Mouse (Mus musculus) heart, adult 18-20 months (tissue): ENCODE measurements around the gene Snx11. TPM values are rescaled to one million over a fixed set of nuclear protein-coding genes. Genes with fewer than 3 reads are reported as not detected.
A peak's percentile ranks its signal among the peaks of the same experiment; 100 is the strongest.
"Not testable (repeated sequence)": the region's sequence is repeated elsewhere in the genome, so short reads cannot be mapped to it uniquely, and the experiment has no call there.

Experiments used
- DNase-seq, 2 experiments: peaks; one replicate each; pipeline ENCODE4 v3.0.0; 2021 to 2022; ENCODE audit warnings: mixed read lengths in 1 of 2
- long read RNA-seq, 2 experiments: library from polyadenylated mRNA; stranded (forward); transcript quantifications; one replicate each; pipeline ENCODE4 v2.0.0; 2021
- total RNA-seq, 2 experiments: library from RNA; stranded (reverse); gene quantifications; 2 replicates each; pipeline ENCODE4 v1.2.3; 2021

The Snx11 gene
- 10 to 100 TPM in 1 of 2 experiments, 1 to 10 TPM in 1; 9.9 to 15.2 TPM for total RNA-seq
- long read RNA-seq, experiment 1, transcript Snx11-202 (8 exons, 2,197 nt), result major isoform, 5 of 8 reads
- long read RNA-seq, experiment 1, partial matches to known transcripts, result 0 of 8 reads
- long read RNA-seq, experiment 1, other reads (novel, unspliced or antisense), result 1 of 8 reads
- long read RNA-seq, experiment 2, partial matches to known transcripts, result 0 of 4 reads
- long read RNA-seq, experiment 2, other reads (novel, unspliced or antisense), result 1 of 4 reads

DNA sequence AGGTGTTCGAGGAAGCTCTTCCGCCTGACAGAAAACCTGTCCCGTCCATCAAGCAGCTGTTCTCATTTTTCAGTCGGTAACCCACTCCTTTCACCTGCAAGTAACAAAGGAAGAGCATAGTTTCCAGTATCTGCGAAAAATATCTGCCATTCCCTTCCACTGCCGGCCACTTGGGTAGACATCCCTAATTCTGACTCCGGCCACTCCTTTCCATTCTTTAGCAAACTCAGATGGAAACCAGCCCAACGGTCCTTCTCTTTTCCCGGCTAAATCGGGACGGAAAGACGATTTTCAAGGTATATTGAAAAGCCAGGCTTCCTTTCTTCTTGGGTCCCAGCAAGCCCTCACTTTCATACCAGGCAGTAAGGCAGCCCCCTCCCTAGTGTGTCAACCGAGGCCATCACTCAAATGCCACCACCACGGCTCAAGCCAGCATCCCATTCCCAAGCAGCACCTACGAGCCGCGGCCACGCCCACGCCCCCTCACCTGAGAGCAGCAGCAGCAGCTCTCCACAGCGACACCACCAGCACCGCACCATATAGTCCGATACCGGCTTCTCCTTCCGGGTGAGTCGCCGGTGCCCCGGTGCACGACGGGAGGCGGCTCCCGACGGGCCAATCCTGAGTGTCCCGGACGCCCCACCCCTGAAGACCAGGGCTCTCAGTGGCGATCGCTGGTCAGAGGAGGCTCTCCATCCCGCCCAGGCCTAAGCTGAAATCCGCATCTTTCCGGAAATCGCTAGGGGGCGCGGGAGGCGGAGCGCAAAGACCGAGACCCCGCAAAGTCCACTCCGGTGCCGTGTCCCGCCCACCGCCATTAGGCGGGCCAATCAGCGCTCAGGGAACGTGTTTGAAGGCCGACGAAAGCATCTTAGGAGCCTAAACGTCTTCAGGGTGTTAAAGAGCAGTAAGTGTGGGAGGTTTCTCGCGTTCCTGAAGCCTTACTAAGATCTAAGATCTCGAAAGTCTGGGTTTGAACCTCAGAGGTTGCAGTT is at the start of gene Snx11:
TSS of gene Snx11 (minus strand) at position 592 of the 995 bp plus-strand sequence.
- peak; percentile 100 for DNase-seq

DNA sequence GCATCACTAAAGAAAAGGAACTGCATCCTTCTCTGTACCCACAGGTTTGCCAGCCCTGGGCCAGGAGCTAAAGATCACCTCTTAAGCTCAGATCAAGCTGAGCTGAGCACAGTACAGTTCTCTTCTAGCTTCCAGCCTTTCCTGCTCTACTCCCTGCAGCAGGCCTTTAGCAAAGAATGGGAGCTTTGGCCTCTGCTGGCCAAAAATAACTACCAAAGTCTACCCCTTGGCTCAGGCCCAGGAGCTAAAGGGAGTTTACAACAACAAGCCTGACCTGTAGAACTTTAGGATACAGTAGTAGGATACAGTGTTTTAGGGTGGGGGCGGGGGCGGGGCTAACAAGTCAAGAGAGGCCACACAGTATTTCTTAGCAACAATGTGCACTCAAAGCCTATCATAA is 49.1 kb upstream of the Snx11 start:
- peak; percentile 72 to 73 for DNase-seq

DNA sequence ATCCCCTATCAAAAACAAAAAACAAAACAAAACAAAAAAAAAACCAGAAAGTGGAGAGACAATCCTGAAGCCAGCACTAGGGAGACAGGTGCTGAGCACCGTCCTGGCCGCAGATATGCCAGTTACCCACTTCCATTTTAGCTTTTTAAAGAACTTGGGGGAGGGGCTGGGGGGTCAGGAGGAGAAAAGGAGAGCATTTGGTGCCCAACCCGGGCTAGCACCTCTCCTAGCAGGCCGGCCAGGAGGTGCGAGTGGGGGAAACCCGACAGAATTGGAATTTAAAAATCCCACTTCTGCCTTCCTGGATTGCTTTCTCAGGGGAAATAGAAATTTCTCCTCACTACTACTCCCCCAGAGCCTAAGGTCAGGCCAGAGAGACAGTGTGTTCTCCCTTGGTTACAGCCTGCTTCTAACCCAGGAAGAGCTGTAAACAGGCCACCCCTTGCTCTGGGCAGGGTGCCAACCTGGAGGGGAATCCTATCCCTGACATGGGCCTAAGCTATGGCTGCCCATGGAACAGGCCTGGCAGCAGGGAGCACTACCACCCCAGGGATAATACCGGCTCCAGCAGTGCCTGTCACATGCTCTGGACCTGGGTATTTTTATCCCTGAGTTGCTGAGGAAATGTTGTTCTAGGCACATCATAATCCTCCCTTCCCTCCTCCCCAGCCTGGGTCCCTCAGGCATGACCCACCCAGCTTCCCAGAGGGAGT is 47.6 kb upstream of the Snx11 start:
- peak; percentile 88 to 92 for DNase-seq

DNA sequence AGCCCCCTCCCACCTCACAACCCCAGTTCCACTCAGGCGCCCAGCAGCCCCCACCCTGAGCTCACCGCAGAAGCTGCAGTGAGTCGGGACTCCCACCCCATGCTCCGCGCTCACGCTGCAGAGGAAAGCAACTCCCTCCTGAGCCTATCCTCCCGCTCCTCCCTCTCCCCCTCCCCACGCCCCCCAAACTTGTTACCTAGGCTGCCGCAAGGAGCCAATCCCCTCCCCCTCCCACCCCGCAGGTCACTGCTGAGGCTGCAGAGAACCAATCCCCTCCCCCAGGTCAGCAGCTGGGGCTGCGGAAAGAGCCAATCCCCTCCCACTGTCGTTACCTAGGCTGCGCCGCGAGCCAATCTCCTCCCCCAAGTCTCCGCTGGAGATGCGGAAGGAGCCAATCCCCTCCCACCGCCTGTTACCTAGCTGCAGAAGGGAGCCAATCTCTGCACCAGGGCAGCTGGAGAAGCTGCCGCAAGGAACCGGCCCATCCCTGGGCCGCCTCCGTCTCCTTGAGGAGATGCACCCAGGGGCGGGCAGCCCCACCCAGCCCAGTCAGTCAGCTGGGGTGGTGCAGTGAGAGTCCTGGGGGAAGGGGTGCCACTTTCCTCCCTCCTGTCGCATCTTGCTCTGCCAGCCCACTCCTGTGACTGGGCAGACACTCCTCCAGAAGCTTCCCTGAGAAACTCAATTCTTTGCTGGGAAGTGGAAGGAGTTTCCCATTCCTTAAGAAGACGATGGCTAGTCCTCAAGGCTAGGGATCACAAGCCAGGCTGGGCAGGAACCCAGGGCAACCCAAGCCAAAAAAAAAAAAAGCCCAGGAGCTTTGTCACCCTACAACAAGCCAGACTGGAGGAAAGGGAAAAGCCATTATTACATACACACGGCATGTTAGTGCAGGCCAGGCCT is 46.8 kb upstream of the Snx11 start:
- peak; percentile 87 to 93 for DNase-seq

DNA sequence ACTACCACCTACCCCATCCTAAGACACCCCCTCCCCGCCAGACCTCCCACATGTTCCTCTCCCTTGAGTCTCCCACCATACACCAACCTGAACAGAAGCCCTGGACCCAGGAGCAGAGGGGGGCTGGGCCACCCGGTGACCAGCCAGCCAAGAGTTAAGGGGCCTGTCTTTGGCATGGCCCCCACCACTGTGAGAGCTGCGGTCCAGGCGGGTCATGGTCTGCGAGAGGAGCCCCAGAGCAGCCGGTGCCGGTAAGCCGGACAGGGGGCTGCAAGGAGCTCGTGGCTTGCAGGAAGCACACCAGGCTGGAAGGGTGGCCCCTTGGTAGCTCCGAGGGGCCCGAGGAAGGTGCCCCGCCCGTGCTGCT is 46.1 kb upstream of the Snx11 start:
- no peak for DNase-seq

DNA sequence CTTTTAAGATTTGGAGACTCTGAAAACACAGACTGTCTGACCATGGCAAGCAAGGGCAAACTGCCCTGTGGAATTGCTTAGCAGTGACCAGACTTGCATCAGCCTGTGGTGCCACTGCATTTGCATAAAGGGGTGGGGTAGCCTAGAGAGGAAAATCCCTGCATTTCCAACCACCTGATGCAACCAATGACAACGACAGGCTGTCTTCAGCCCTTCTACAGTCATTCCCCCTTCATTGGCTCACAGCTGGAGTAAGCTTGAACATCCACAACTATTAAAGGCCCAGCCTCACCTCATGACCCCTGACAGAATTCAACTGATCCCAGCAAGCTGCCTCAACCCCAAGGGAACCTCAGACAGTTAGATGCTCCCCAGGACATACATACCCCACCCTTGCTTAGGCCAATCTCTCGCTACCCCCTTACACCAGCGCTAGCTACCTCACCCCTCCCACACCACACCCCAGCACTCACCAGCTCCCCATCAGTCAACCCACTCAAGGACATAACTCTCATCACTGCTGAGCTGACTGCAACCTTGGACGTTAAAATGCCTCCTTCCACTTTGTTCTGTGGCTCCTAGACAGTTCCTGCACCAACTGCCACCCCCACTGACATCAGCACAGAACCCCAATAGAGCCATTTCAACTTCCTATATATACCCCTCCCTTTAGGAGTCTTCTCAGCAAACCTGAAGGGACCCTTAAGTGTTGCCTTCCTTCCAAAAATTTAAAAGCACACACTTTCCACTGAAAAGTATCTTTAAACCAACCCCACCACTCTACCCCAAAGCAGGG is 45.5 kb upstream of the Snx11 start:
- DNase-seq, result peak in 1 of 2 experiments; percentile 31

DNA sequence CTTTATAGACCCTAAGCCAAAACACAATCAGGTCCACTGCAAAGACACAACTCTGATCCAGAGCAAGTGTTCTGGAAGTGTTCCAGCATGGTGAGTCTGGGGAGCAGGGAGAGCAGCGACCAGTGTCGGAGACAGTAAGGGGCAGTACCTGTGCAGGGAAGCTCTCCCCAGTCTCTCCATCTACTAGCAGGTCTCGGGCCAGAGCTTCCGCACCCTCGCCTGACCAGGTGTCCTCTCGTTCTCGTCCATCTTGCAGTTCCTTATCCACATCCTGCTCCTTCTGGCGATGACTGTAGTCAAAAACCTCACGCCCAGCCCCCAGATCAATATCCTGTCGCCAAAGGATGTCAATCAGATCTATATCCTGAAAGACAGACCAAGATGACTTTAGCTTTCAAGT is 44.6 kb upstream of the Snx11 start:
- no peak for DNase-seq

DNA sequence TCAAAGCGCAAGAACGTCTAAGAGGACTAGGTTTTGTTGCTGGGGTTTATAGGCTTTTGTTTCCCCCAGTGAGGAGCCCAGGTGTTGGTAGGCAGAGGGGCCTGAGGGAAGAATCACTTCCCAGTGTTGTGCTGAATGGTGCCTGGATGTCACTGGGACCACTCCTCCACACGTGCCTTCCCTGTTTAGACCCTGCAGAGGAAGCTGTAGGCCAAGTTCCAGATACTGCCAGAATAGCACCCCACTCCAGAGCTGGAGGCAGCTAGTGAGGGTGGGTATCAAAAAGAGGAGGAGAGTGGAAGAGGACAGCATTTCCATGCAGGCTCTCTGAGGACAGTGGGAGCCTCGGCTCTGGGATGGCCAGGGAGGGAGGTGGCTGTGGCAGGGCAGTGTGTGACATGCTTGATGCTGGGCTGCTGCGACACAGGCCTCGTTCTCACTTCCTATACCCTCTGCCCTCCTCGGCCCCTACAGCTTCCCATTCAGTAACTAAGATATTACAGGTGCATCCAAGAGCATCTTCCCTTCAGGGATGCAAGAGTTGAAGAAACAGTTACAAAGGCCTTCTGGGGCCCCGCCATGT is 40.9 kb upstream of the Snx11 start:
- no peak for DNase-seq

DNA sequence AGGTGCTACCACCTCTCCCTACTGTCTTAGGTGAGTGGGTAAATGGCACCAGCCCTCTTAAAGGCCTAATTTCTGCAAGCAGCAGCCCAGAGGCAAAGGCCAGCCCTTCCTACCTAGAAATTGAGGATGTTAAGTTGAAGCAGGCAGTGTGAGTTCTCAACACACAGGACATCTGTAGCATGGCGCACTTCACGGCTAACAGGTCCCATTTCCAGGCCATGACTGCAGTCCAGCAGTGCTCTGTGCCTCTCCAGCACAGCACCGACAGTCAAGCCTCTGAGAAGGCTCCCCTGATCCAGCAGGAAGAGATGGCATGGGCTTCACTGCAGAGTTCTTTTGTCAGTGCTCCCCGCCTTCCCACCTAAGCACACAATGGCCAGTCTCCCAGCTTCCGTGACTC is 39.6 kb upstream of the Snx11 start:
- no peak for DNase-seq

DNA sequence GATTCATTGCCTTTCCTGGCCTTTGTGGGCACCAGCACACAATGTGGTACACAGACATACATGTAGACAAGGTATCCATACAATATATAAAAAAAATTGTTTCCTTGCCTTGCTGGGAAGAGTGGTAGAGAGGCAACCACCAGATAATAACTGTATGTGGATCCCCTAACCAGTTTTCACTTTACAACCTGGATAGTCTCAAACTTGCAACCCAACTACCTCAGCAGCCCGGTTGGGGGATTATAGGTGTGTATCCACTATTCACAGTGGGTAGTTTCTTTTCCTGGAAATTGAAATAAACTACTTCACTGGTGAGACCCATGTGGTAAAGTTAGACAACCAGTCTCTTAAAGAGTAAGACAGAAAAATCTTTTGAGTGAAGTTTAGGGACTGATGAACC is 39.1 kb upstream of the Snx11 start:
- DNase-seq, result no peak

DNA sequence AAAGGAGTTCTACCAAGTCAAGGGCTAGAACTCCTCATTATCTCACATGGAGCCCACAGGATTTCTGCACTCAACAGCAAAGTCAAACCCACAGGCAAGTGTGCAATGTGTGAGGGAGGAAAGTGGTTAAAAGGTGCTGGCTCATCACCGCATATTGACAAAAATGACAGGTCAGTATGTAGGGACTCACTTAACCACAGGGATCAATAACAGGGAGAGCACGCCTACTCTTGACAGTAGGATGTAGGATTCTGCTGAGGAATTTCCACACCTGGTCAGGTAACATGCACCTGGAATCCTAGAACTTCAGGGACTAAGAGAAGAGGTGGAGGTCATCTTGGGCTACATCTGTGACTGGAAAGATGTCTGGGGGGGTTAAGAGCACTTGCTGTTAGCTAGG is 38.5 kb upstream of the Snx11 start:
- DNase-seq, result no peak

DNA sequence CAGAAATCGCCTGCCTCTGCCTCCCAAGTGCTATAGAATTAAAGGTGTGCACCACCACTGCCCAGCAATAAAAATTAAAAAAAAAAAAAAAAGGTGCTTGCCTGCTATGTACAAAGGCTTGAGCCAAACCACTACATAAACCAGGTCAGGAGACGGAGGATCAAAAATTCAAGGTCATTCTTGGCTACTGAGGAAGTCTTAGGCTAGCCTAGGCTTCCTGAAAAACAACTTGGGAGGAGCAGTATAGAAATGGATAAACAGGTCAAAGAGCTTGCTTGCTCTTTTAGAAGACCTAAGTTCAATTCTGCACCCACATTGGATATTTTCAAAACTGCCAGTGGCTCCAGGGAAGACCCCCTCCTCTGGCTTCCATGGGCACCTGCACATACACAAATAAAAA is 37.1 kb upstream of the Snx11 start:
- DNase-seq, result no peak

DNA sequence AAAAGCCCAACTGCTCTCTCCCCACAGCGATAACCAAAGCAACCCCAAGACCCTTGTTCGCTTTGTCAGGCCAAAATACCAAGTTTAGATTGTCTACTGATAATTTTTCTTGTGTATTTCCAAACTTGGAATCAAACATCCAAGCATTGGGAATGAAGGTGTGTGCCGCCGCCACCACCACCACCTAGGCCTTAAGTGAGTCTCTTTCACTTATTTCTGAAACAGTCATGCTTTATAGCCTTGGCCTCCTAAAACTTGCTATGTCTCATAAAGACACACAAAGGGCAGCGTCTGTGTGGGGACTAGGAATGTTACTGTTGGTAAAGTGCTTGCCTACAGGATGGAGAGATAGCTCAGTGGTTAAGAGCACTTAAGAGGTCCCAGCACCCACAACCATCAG is 36.6 kb upstream of the Snx11 start:
- no peak for DNase-seq

DNA sequence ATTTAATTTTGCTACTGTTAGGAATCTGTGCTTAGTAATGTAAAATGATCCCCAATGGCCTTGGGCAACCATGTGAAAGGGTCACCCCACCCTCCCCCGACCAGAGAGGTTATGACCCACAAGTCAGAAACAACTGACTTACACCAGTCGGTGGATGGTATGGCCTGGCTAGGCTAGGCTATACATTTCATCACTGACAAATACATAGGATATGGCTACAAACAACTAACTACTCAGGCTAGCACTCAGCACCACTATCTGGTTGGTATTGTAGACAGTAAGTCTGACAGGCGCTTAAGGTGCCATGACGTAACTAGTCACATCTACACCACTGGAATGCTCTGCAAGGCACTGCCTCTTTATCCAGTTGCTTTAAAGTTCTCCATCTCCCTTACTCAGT is 36.1 kb upstream of the Snx11 start:
- DNase-seq, result no peak

DNA sequence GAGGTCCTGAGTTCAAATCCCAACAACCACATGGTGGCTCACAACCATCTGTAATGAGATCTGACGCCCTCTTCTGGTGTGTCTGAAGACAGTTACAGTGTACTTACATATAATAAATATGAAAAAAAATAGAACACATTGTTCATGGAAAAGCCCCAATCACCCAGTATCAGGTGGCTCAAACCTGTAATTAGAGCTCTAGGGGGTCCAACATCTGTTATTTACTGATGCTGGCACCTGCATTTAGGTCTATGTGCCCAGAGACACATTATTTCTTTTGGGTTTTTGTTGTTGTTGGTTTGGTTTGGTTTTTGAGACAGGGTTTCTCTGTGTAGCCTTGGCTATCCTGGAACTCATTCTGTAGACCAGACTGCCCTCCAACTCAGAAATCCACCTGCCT is 33.8 kb upstream of the Snx11 start:
- not testable (repeated sequence) for DNase-seq

DNA sequence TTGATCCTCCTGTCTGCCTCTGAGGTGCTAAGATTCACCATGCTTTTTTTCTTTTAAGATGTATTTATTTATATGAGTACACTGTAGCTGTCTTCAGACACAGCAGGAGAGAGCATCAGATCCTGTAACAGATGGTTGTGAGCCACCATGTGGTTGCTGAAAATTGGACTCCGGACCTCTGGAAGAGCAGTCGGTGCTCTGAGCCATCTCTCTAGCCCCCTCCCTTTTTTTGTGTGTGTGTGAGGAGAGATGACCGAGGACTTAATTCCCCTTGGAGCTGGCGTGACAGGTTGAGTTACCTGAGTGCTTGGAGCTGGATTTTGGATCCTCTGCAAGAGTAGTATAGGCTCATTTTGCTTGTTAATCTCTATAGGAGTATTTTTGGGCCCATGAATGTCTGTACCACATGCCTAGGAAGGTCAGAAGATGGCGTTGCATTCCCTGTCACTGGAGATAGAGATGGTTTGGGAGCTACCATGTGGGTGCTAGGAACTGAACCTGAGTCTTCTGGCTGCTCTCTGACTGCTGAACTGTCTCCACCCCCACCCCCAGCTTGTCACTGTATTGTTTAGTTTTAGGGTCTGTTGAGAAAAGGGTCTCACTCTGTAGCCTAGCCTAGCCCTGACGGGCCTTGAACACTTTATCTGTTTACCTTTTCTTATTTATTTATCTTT is 32.3 kb upstream of the Snx11 start:
- no peak for DNase-seq

DNA sequence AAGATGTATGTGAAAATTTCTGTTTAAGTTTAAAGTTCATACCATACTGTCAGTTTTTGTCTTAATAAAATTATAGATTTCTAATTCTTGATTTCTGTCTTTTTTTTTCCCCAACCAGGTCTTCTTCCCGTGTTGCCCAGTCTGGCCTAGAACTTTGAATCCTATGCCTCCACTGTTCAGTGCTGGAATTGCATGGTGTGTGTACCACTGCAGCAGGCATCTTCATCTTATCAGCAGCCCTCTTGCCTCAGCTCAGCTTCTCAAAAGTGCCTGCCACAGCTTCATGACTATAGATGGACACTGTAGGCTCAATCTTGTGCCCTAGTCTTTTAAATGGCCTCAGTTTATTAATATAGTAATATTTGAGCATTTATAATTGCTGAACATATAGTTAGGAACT is 30.7 kb upstream of the Snx11 start:
- no peak for DNase-seq

DNA sequence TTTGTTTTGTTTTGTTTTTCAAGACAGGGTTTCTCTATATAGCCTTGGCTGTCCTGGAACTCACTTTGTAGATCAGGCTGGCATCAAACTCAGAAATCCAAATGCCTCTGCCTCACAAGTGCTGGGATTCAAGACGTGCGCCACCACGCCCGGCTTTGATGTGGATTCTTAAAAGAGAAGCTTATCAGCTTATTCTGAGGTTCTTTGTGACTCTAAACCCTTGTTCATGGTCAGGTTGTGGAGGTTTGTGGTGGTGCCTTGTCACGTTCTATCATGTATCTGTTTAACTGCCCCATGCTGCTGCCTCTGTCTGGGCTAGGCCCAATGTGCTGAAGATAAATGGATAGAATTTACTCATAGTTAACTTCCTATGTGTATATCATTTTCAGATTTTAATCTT is 28.2 kb upstream of the Snx11 start:
- DNase-seq, result no peak

DNA sequence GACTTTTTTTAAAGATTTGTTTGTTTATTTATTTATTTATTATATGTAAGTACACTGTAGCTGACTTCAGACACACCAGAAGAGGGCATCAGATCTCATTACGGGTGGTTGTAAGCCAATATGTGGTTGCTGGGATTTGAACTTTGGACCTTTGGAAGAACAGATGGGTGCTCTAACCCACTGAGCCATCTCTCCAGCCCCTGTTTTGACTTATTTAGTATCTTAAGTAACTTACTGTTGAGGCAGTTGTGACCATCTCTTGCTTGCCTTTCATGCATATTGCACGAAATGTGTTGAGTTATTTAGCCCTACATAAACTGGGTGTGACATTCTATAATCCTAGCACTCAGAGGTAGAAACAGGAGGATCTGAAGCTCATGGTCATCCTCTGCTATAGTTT is 22.2 kb upstream of the Snx11 start:
- DNase-seq, result no peak

DNA sequence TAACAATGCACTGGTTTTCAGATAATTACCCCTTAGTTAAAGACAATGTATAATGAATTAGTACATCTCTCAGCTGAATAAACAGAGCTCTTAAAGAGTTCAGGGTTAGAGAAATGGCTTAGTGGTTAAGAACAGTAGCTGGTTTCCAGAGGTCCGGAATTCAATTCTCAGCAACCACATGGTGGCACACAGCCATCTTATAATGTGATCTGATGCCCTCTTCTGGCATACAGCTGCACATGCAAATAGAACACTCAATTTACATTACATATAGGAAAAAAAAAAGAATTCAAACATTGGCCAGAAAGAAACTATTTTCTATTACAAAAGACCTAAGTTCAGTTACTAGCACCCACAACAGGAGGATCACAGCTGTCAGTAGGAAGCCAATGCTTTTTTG is 19.2 kb upstream of the Snx11 start:
- no peak for DNase-seq
